Mouse (Mus musculus) C2C12 (cell line): Measurements from ENCODE around the gene Atp5d. TPM values are rescaled to one million over a fixed set of nuclear protein-coding genes. Genes with fewer than 3 reads are reported as not detected.

Experiments
- H3K27me3 ChIP-seq: one replicate; pipeline ENCODE4 v1.6.1; 2011; ENCODE audit not compliant: control insufficient read depth, insufficient read depth, insufficient read length
- H3K36me3 ChIP-seq: one replicate; pipeline ENCODE4 v1.6.1; 2011; ENCODE audit not compliant: control insufficient read depth, insufficient read depth
- H3K4me3 ChIP-seq: one replicate; pipeline ENCODE4 v1.5.1; 2011; ENCODE audit warnings: mild to moderate bottlenecking, control low read depth; ENCODE audit not compliant: poor library complexity, insufficient read depth, severe bottlenecking
- H3K79me2 ChIP-seq: one replicate; pipeline ENCODE4 v1.6.1; 2011; ENCODE audit not compliant: control insufficient read depth, insufficient read depth
- H3K79me3 ChIP-seq: one replicate; pipeline ENCODE4 v1.6.1; 2011; ENCODE audit warnings: low read depth, control low read depth
- H3ac ChIP-seq: one replicate; pipeline ENCODE3; 2011; ENCODE audit warnings: low read depth; ENCODE audit not compliant: control insufficient read depth, insufficient read length
- CEBPB ChIP-seq: IDR thresholded peaks from one replicate; pipeline ENCODE4 v1.6.1; 2011; ENCODE audit warnings: low read depth, mild to moderate bottlenecking, control low read depth, moderate library complexity
- CTCF ChIP-seq: IDR thresholded peaks from one replicate; pipeline ENCODE4 v1.5.1; 2011; ENCODE audit not compliant: control insufficient read depth, insufficient read depth, insufficient read length
- FOSL1 ChIP-seq: IDR thresholded peaks from one replicate; pipeline ENCODE4 v1.8.0; 2011; ENCODE audit warnings: mild to moderate bottlenecking, low read length; ENCODE audit not compliant: poor library complexity, insufficient read depth, severe bottlenecking
- MAX ChIP-seq: IDR thresholded peaks from one replicate; pipeline ENCODE4 v1.6.1; 2011; ENCODE audit warnings: mild to moderate bottlenecking, control low read depth
- MYOD1 ChIP-seq: IDR thresholded peaks from one replicate; pipeline ENCODE4 v1.6.1; 2011; ENCODE audit warnings: low read depth; ENCODE audit not compliant: control insufficient read depth, insufficient read length
- MYOG ChIP-seq: IDR thresholded peaks from one replicate; pipeline ENCODE4 v1.6.1; 2011; ENCODE audit not compliant: control insufficient read depth, insufficient read length; ENCODE audit errors: extremely low read depth
- USF1 ChIP-seq: IDR thresholded peaks from one replicate; pipeline ENCODE4 v1.6.1; 2011; ENCODE audit warnings: low read depth, mild to moderate bottlenecking, control low read depth, moderate library complexity
- long read RNA-seq, 2 experiments: library from polyadenylated mRNA; unstranded; transcript quantifications; one replicate each; pipeline ENCODE4 v2.0.0; 2019 to 2020
- polyA plus RNA-seq: library from polyadenylated mRNA; unstranded; fragments of >200 nt; fragmentation: generic; extraction: Trizol; gene quantifications from one replicate; pipeline ENCODE4 v1.2.1, GENCODE M21; 2012; ENCODE audit warnings: missing spikeins

Gene Atp5d
- 720 TPM for polyA plus RNA-seq
- long read RNA-seq, experiment 1, transcript Atp5d-202 (3 exons, 781 nt) = minor isoform, 7 of 581 reads
- long read RNA-seq, experiment 1, transcript Atp5d-201 (4 exons, 931 nt) = major isoform, 503 of 581 reads
- long read RNA-seq, experiment 1, partial matches to known transcripts = 53 of 581 reads
- long read RNA-seq, experiment 1, other reads (novel, unspliced or antisense) = 16 of 581 reads
- long read RNA-seq, experiment 2, transcript Atp5d-201 (4 exons, 931 nt) = major isoform, 126 of 141 reads
- long read RNA-seq, experiment 2, transcript Atp5d-202 (3 exons, 781 nt) = minor isoform, 5 of 141 reads
- long read RNA-seq, experiment 2, partial matches to known transcripts = 4 of 141 reads
- long read RNA-seq, experiment 2, other reads (novel, unspliced or antisense) = 5 of 141 reads

DNA sequence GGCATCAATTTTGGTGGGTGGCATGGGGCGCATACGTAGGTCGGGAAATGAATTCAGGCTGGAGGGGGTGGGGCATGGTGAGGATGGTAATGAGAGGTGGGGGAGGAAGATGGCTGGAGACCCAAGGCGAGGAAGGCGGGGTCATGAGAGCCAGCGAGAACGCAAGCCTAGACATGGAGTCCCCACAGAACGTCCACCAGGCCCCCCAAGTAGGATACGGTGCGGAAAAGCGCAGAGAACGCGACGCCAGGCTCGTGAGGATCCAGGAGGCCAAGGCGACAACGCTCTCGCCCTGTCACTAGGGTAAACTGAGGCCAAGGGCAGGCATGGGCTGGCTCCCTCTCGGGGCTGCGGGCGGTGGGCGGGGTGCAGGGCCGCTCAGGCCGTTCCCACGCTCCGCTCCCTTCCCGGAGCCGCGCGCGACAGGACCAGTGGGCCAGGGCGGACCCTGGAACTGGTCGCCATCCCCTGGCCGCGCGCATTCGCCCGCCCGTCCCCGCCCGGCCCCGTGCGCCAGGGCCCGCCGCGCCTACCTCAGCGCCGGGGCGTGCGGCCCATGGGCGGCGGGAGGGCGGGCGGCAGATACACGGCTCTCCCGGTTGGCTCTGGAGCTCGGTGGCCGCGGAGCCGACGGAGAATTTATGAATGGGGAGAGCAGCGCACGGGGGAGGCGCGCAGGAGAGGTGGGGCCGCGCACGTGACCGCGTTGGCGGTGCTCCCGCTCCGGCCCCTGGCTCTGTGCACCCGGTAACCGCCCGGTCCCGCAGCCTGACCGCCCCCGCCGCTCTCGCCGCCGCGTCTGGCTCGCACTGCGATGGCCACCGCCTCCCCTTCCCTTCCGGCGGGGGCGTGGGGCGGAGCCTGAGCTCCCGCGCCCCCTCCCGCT, at the start of gene Atp5d:
Atp5d (plus strand) TSS at position 80 of the 886 bp plus-strand sequence.
- peaks cover 6% of the 10 kb centered on the region for H3K36me3 ChIP-seq
- H3K4me3 ChIP-seq = peak within 1 kb of the TSS; percentile 37
- H3K79me2 ChIP-seq = peaks cover 17% of the 10 kb centered on the region
- H3K79me3 ChIP-seq = peaks cover 15% of the 10 kb centered on the region
- TF ChIP-seq CTCF = no peak
- no peak for TF ChIP-seq CEBPB
- TF ChIP-seq FOSL1 = no peak
- TF ChIP-seq MAX = no peak
- TF ChIP-seq MYOD1 = no peak
- TF ChIP-seq USF1 = peak; percentile 70
- no peaks in the 10 kb centered on the region for H3K27me3 ChIP-seq
- H3ac ChIP-seq = peak within 1 kb of the TSS; percentile 88

DNA sequence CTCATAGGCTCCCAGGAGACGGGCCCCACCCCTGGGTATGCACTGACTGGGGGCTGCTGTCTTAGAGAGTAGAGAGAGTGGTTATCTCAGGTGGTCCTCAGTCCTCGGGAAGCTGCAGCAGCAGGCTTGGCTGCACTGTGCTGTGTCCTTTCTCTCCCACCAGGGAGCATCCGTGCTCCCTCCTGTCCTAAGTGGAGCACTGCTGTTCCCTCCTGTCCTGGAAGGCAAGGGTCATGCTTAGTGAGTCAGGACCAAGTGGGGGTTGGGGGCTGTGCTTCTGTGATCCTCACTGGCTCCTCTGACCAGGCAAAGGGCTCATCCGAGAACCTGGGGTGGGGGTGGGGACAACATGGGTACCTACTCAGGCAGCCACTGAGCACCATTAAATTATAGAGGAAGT, 49.3 kb upstream of the Atp5d start:
- Histone ChIP-seq H3K79me2 (peaks cover 88% of the 10 kb centered on the region), H3K79me3 (peaks cover 52% of the 10 kb centered on the region), H3ac (no peak overlapping the region), H3K4me3 (no peak overlapping the region), H3K27me3 (no peaks in the 10 kb centered on the region), H3K36me3 (peaks cover 54% of the 10 kb centered on the region)
- no peak for TF ChIP-seq MYOD1
- no peak for TF ChIP-seq MYOG
- no peak for TF ChIP-seq FOSL1
- TF ChIP-seq MAX = no peak
- no peak for TF ChIP-seq CTCF
- no peak for TF ChIP-seq USF1
- TF ChIP-seq CEBPB = no peak

DNA sequence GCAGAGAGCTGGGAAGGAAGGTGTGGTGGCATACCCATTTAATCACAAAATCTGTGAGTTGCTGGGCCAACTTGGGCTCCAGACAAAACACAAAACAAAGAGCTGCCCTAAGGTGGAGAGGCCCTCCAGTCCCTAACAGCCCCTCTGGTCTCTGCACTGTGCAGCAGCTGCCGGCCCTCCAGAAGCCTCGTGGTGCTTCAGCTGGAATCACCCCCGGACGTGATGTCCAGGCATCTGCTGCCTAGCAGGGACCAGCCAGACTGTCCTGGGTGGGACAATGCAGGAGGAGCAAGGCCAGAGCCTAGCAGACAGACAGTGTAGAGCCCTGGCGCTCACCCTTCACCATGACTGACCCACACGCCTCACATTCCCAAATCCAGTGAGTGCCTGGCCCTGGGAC, 46.9 kb upstream of the Atp5d start:
- Histone ChIP-seq H3K27me3 (no peaks in the 10 kb centered on the region), H3K4me3 (no peak overlapping the region), H3ac (no peak overlapping the region), H3K79me2 (peaks cover 100% of the 10 kb centered on the region), H3K36me3 (peaks cover 52% of the 10 kb centered on the region), H3K79me3 (peaks cover 70% of the 10 kb centered on the region)
- no peak for TF ChIP-seq CTCF
- no peak for TF ChIP-seq MYOD1
- TF ChIP-seq USF1 = no peak
- no peak for TF ChIP-seq FOSL1
- TF ChIP-seq CEBPB = no peak
- no peak for TF ChIP-seq MYOG
- TF ChIP-seq MAX = no peak

DNA sequence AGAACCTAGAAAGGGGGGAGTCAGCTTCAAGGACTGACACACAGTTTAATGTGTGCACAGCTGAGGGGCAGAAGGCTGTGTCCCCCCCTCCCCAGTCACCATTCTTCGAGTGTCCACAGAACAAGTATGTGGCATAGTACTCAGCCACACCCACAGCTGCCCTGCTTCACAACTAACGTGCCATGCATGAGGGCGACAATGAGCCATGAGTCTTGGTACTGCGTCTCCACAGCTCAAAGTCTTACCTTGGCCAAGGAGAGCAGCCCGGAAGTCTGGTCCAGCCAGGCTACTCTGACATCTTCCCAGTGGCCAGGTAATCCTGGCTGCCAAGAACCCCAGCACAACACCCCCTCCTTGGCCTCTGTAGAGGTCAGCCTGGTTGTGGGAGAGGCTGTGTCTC, 45.7 kb upstream of the Atp5d start:
- H3K27me3 ChIP-seq = no peaks in the 10 kb centered on the region
- H3K79me2 ChIP-seq = peaks cover 100% of the 10 kb centered on the region
- H3K4me3 ChIP-seq = no peak overlapping the region
- H3ac ChIP-seq = no peak overlapping the region
- peaks cover 55% of the 10 kb centered on the region for H3K36me3 ChIP-seq
- no peak for TF ChIP-seq CTCF
- TF ChIP-seq MYOD1 = no peak
- no peak for TF ChIP-seq USF1
- TF ChIP-seq MAX = no peak
- no peak for TF ChIP-seq MYOG
- TF ChIP-seq CEBPB = no peak
- no peak for TF ChIP-seq FOSL1
- H3K79me3 ChIP-seq = peaks cover 79% of the 10 kb centered on the region

DNA sequence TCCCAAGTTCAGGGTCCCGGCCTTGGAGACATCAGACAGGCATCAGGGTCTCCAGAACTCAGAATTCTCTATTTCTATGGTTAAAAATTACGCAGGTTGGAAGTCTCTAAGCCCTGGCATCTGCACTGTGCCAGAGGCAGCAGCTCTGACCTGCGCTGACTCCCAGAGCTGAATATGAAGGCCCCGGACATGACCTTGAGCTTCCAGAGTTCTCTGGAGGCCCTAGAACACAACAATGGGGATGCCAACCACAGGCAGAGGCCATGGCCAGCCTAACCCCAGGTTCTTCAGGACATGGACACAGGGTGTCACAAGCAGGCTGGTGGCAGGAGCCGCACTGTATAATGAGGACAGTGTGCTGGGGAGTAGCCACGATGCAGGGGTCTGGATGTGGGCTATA, 44.3 kb upstream of the Atp5d start:
- no peak overlapping the region for H3ac ChIP-seq
- H3K27me3 ChIP-seq = no peaks in the 10 kb centered on the region
- no peak for TF ChIP-seq USF1
- no peak for TF ChIP-seq MYOG
- no peak for TF ChIP-seq FOSL1
- no peak for TF ChIP-seq MYOD1
- peaks cover 87% of the 10 kb centered on the region for H3K79me3 ChIP-seq
- H3K4me3 ChIP-seq = no peak overlapping the region
- H3K79me2 ChIP-seq = peaks cover 100% of the 10 kb centered on the region
- peaks cover 51% of the 10 kb centered on the region for H3K36me3 ChIP-seq
